In genomic region chr4:45622017-45622416, GRCm38 (mm10) we compare ENCODE assay signal across 17 mouse cellular contexts.
DNase-seq lines count a peak whose midpoint lies in the region; ATAC-seq and TF ChIP-seq lines count a peak whose summit lies in the region.
"Had no signal": no experiment of that assay in that cellular context is flagged by ENCODE, and none has a peak within 500 bp of the region (broad histone marks: within the 10 kb centered on the region; RNA-seq: fewer than 3 reads in every experiment).

No protein-coding gene starts in this region.

- WGBS in lung, embryonic 14.5 days = 85% methylated on average over 5 of the region's 5 CpGs
- 96% methylated on average over 5 of the region's 5 CpGs for WGBS in hindbrain, embryonic 11.5 days

- H3K4me2 ChIP-seq in lung, embryonic 14.5 days = no peak overlapping the region
- no peak overlapping the region for H3K4me2 ChIP-seq in hindbrain, embryonic 11.5 days (replicated peaks; ENCODE audit: low read depth, low read length)
- H3K4me2 ChIP-seq: embryonic facial prominence, embryonic 12.5 days; heart, embryonic 15.5 days; kidney, embryonic 15.5 days had no signal

- no peak overlapping the region for H3K9ac ChIP-seq in lung, embryonic 14.5 days
- no peak overlapping the region for H3K9ac ChIP-seq in ES-Bruce4 (ENCODE audit: low read depth, poor library complexity, severe bottlenecking)
- H3K9ac ChIP-seq in hindbrain, embryonic 11.5 days (ENCODE audit: low read depth, low read length) = no peak overlapping the region
- H3K9ac ChIP-seq: embryonic facial prominence, embryonic 12.5 days; forebrain, postnatal 0 days; heart, embryonic 15.5 days; kidney, embryonic 15.5 days had no signal

- DNase-seq in lung, embryonic 14.5 days = no peak
- no peak for DNase-seq in lung, postnatal 25 days (ENCODE audit: low spot score)
- DNase-seq in A20 (ENCODE audit: low read depth, low spot score) (peak; percentile 39), ZHBTc4 (ENCODE audit: low read depth, low spot score) (peak; percentile 77)
- no peak for DNase-seq in gastrocnemius, postnatal 36 days
- no peak for DNase-seq in hindbrain, embryonic 11.5 days (ENCODE audit: low spot score)
- DNase-seq: adrenal gland, postnatal 25 days; cerebellum, adult 8-10 months; forebrain, postnatal 0 days; left cerebral cortex, postnatal 4 days had no signal

- no peaks in the 10 kb centered on the region for H3K27me3 ChIP-seq in lung, embryonic 14.5 days (ENCODE audit: insufficient read depth, low read length)
- H3K27me3 ChIP-seq in ES-Bruce4 (ENCODE audit: control insufficient read depth, insufficient read depth, low read length, poor library complexity, severe bottlenecking) = no peaks in the 10 kb centered on the region
- H3K27me3 ChIP-seq in hindbrain, embryonic 11.5 days (ENCODE audit: control insufficient read depth, insufficient read depth, low read length) = no peaks in the 10 kb centered on the region
- H3K27me3 ChIP-seq: embryonic facial prominence, embryonic 12.5 days; heart, embryonic 15.5 days; kidney, embryonic 15.5 days had no signal

- H3K27ac ChIP-seq in lung, embryonic 14.5 days (ENCODE audit: low read depth) = no peak overlapping the region
- H3K27ac ChIP-seq in ES-Bruce4 (ENCODE audit: insufficient read depth, low read length) = no peak overlapping the region
- no peak overlapping the region for H3K27ac ChIP-seq in hindbrain, embryonic 11.5 days (ENCODE audit: low read depth, low read length)
- H3K27ac ChIP-seq: embryonic facial prominence, embryonic 12.5 days; heart, embryonic 15.5 days; kidney, embryonic 15.5 days had no signal

- intact Hi-C loops in gastrocnemius, postnatal 36 days (cut with DNase I) = no loop called here

- no peak overlapping the region for H3K4me3 ChIP-seq in lung, embryonic 14.5 days (ENCODE audit: low read depth, low read length)
- H3K4me3 ChIP-seq in ES-Bruce4 (ENCODE audit: low read depth, low read length) = no peak overlapping the region
- H3K4me3 ChIP-seq in hindbrain, embryonic 11.5 days (ENCODE audit: low read depth, low read length) = no peak overlapping the region
- H3K4me3 ChIP-seq: embryonic facial prominence, embryonic 12.5 days; heart, embryonic 15.5 days; kidney, embryonic 15.5 days; megakaryocyte, embryonic 14.5 days had no signal

- TF ChIP-seq CTCF in lung, embryonic 14.5 days (IDR thresholded peaks at IDR 0.05; ENCODE audit: low read depth) = 0 out of 2 replicates have a peak, but pooled peaks have one; percentile 9
- peak; percentile 51 for TF ChIP-seq CTCF in ES-Bruce4 (IDR thresholded peaks at IDR 0.05; ENCODE audit: low read depth, low read length)

- no peaks in the 10 kb centered on the region for H3K9me3 ChIP-seq in lung, embryonic 14.5 days (ENCODE audit: low read depth, low read length)
- H3K9me3 ChIP-seq in ES-Bruce4 (replicated peaks; ENCODE audit: control insufficient read depth, insufficient read depth, low read length, poor library complexity, severe bottlenecking) = 0 out of 2 replicates have a peak, but pooled peaks cover 5% of the 10 kb centered on the region
- no peaks in the 10 kb centered on the region for H3K9me3 ChIP-seq in hindbrain, embryonic 11.5 days (ENCODE audit: control insufficient read depth, low read length)
- H3K9me3 ChIP-seq: embryonic facial prominence, embryonic 12.5 days; heart, embryonic 15.5 days; kidney, embryonic 15.5 days had no signal

- no peaks in the 10 kb centered on the region for H3K4me1 ChIP-seq in lung, embryonic 14.5 days (ENCODE audit: insufficient read depth)
- H3K4me1 ChIP-seq in ES-Bruce4 (ENCODE audit: control insufficient read depth, insufficient read depth, low read length) = no peaks in the 10 kb centered on the region
- no peaks in the 10 kb centered on the region for H3K4me1 ChIP-seq in hindbrain, embryonic 11.5 days (replicated peaks; ENCODE audit: control insufficient read depth, insufficient read depth, low read length)
- H3K4me1 ChIP-seq: embryonic facial prominence, embryonic 12.5 days; heart, embryonic 15.5 days; kidney, embryonic 15.5 days; megakaryocyte, embryonic 14.5 days had no signal

- no peak for TF ChIP-seq POLR2A in ES-Bruce4 (IDR thresholded peaks at IDR 0.05; ENCODE audit: insufficient read depth, low read length)

- no peaks in the 10 kb centered on the region for H3K36me3 ChIP-seq in lung, embryonic 14.5 days (ENCODE audit: insufficient read depth)
- H3K36me3 ChIP-seq in ES-Bruce4 (ENCODE audit: control insufficient read depth, insufficient read depth, low read length, poor library complexity, severe bottlenecking) = no peaks in the 10 kb centered on the region
- H3K36me3 ChIP-seq in hindbrain, embryonic 11.5 days (ENCODE audit: control insufficient read depth, insufficient read depth, low read length) = no peaks in the 10 kb centered on the region
- H3K36me3 ChIP-seq: embryonic facial prominence, embryonic 12.5 days; heart, embryonic 15.5 days; kidney, embryonic 15.5 days had no signal

- ATAC-seq in lung, embryonic 14.5 days (ENCODE audit: insufficient read depth) = no peak
- no peak for ATAC-seq in hindbrain, embryonic 11.5 days (ENCODE audit: low FRiP score)
- ATAC-seq: forebrain, postnatal 0 days; inflammation-experienced regulatory T-cells, adult 6 months; lung, postnatal 0 days had no signal

- TF ChIP-seq EP300 in ES-Bruce4 (IDR thresholded peaks at IDR 0.05; ENCODE audit: insufficient read depth, low read depth, low read length) = no peak

Comparison
In these comparisons a context has a peak if more than half of its experiments do, and no peak if none do; other contexts are left out.
1. DNase-seq: peak in A20 (single experiment) and ZHBTc4 (single experiment); none in lung, embryonic 14.5 days (single experiment), lung, postnatal 25 days (single experiment), gastrocnemius, postnatal 36 days (0 of 2) and hindbrain, embryonic 11.5 days (single experiment).